Mouse (Mus musculus) liver, embryonic 16.5 days (tissue): ENCODE data around the gene Tln2. TPM values are rescaled to one million over a fixed set of nuclear protein-coding genes. Genes with fewer than 3 reads are reported as not detected.

Source experiments
- ATAC-seq: fragments of 200-750 bp; cut with Nextera tagmentation; 2 replicates; pipeline ENCODE4 v1.8.0; 2017; ENCODE audit warnings: low read depth, mild to moderate bottlenecking, moderate number of reproducible peaks, moderate library complexity
- H3K27ac ChIP-seq: fragments of 300-500 bp; sonication (generic); 2 replicates; pipeline ENCODE4 v1.5.1; 2014; ENCODE audit warnings: mild to moderate bottlenecking, low read length
- H3K27me3 ChIP-seq: fragments of 300-500 bp; sonication (generic); 2 replicates; pipeline ENCODE4 v1.6.1; 2014; ENCODE audit warnings: low read depth, low read length, mixed read lengths; ENCODE audit not compliant: control insufficient read depth, insufficient read depth
- H3K36me3 ChIP-seq: fragments of 300-500 bp; sonication (generic); 2 replicates; pipeline ENCODE4 v1.6.1; 2014; ENCODE audit warnings: mild to moderate bottlenecking; ENCODE audit not compliant: control insufficient read depth, insufficient read depth
- H3K4me1 ChIP-seq: fragments of 300-500 bp; sonication (generic); 2 replicates; pipeline ENCODE4 v1.6.1; 2014; ENCODE audit warnings: low read depth, low read length, mixed read lengths; ENCODE audit not compliant: control insufficient read depth
- H3K4me2 ChIP-seq: fragments of 300-500 bp; sonication (generic); 2 replicates; pipeline ENCODE4 v1.6.1; 2014; ENCODE audit warnings: low read depth, low read length, mixed read lengths
- H3K4me3 ChIP-seq: fragments of 300-500 bp; sonication (generic); 2 replicates; pipeline ENCODE4 v1.5.1; 2014; ENCODE audit warnings: low read depth, mild to moderate bottlenecking, low read length
- H3K9ac ChIP-seq: fragments of 300-500 bp; sonication (generic); 2 replicates; pipeline ENCODE4 v1.6.1; 2014; ENCODE audit warnings: low read depth, low read length
- H3K9me3 ChIP-seq: fragments of 300-500 bp; sonication (generic); replicated peaks from 2 replicates; pipeline ENCODE4 v1.6.1; 2016; ENCODE audit warnings: low read length; ENCODE audit not compliant: control insufficient read depth
- WGBS: fragments of 180-500 bp; shearing (Covaris S2); extraction: QIAGEN DNeasy Blood & Tissue Kit; methylation state at CpG from one replicate; pipeline ENCODE4 v1.1.7; 2014; ENCODE audit not compliant: insufficient replicate concordance; 5-methylcytosine and 5-hydroxymethylcytosine counted together
- polyA plus RNA-seq: library from polyadenylated mRNA; unstranded; fragments of >200 nt; fragmentation: Nextera tagmentation; extraction: Ambion mirVana; gene quantifications from 2 replicates; pipeline ENCODE4 v1.2.1, GENCODE M21; 2015

The Tln2 gene
- polyA plus RNA-seq, 1 experiment from 2014 or later = 3.4 TPM

GRCm38 (mm10) chr9:67418092-67418491 lies 141.4 kb downstream of the Tln2 start:
- no peak overlapping the region for H3K9ac ChIP-seq
- ATAC-seq = no peak
- H3K27ac ChIP-seq = no peak overlapping the region
- H3K4me1 ChIP-seq = no peaks in the 10 kb centered on the region
- H3K9me3 ChIP-seq = no peaks in the 10 kb centered on the region
- H3K27me3 ChIP-seq = no peaks in the 10 kb centered on the region
- H3K36me3 ChIP-seq = no peaks in the 10 kb centered on the region
- no peak overlapping the region for H3K4me3 ChIP-seq
- WGBS = 55% methylated on average over 6 of the region's 6 CpGs
- no peak overlapping the region for H3K4me2 ChIP-seq

GRCm38 (mm10) chr9:67410667-67411066 lies 148.8 kb downstream of the Tln2 start:
- Histone ChIP-seq H3K36me3 (no peaks in the 10 kb centered on the region), H3K9ac (no peak overlapping the region), H3K27ac (no peak overlapping the region), H3K4me1 (no peaks in the 10 kb centered on the region), H3K27me3 (no peaks in the 10 kb centered on the region), H3K9me3 (no peaks in the 10 kb centered on the region), H3K4me2 (no peak overlapping the region), H3K4me3 (no peak overlapping the region)
- no peak for ATAC-seq
- 73% methylated on average over 2 of the region's 2 CpGs for WGBS

- Histone ChIP-seq H3K9ac (no peak overlapping the region), H3K4me3 (no peak overlapping the region), H3K27ac (no peak overlapping the region), H3K36me3 (no peaks in the 10 kb centered on the region), H3K27me3 (no peaks in the 10 kb centered on the region), H3K4me2 (no peak overlapping the region), H3K4me1 (no peaks in the 10 kb centered on the region), H3K9me3 (no peaks in the 10 kb centered on the region)
- no peak for ATAC-seq
- WGBS = 28% methylated on average over 7 of the region's 7 CpGs
These were observed 154.8 kb downstream of the Tln2 start for GRCm38 (mm10) chr9:67404736-67405135.

- H3K27ac ChIP-seq = no peak overlapping the region
- H3K9me3 ChIP-seq = no peaks in the 10 kb centered on the region
- H3K4me1 ChIP-seq = no peaks in the 10 kb centered on the region
- WGBS = 77% methylated on average over 6 of the region's 6 CpGs
- H3K4me3 ChIP-seq = no peak overlapping the region
- no peak overlapping the region for H3K4me2 ChIP-seq
- no peak for ATAC-seq
- H3K9ac ChIP-seq = no peak overlapping the region
- no peaks in the 10 kb centered on the region for H3K27me3 ChIP-seq
- H3K36me3 ChIP-seq = no peaks in the 10 kb centered on the region
These were observed 159.9 kb downstream of the Tln2 start for GRCm38 (mm10) chr9:67399563-67399962.

GRCm38 (mm10) chr9:67397756-67398155 lies 161.7 kb downstream of the Tln2 start:
- H3K36me3 ChIP-seq = no peaks in the 10 kb centered on the region
- H3K9ac ChIP-seq = no peak overlapping the region
- H3K4me1 ChIP-seq = no peaks in the 10 kb centered on the region
- H3K27ac ChIP-seq = no peak overlapping the region
- no peaks in the 10 kb centered on the region for H3K9me3 ChIP-seq
- no peak overlapping the region for H3K4me3 ChIP-seq
- H3K27me3 ChIP-seq = no peaks in the 10 kb centered on the region
- 61% methylated on average over 3 of the region's 3 CpGs for whole genome bisulfite sequencing
- no peak overlapping the region for H3K4me2 ChIP-seq
- ATAC-seq = no peak

GRCm38 (mm10) chr9:67396446-67396845 lies 163.1 kb downstream of the Tln2 start:
- Histone ChIP-seq H3K27ac (no peak overlapping the region), H3K4me1 (no peaks in the 10 kb centered on the region), H3K9me3 (no peaks in the 10 kb centered on the region), H3K27me3 (no peaks in the 10 kb centered on the region), H3K4me2 (no peak overlapping the region), H3K36me3 (no peaks in the 10 kb centered on the region), H3K9ac (no peak overlapping the region), H3K4me3 (no peak overlapping the region)
- WGBS = 64% methylated on average over 3 of the region's 3 CpGs
- no peak for ATAC-seq

- 65% methylated on average over 9 of the region's 9 CpGs for WGBS
- Histone ChIP-seq H3K9me3 (no peaks in the 10 kb centered on the region), H3K9ac (no peak overlapping the region), H3K36me3 (no peaks in the 10 kb centered on the region), H3K4me3 (no peak overlapping the region), H3K4me2 (no peak overlapping the region), H3K4me1 (no peaks in the 10 kb centered on the region), H3K27me3 (no peaks in the 10 kb centered on the region), H3K27ac (no peak overlapping the region)
- no peak for ATAC-seq
These were observed 175.4 kb downstream of the Tln2 start for GRCm38 (mm10) chr9:67384028-67384590.

GRCm38 (mm10) chr9:67380095-67380494 lies 179.4 kb downstream of the Tln2 start:
- whole genome bisulfite sequencing = 41% methylated on average over 5 of the region's 5 CpGs
- no peak for ATAC-seq
- H3K4me3 ChIP-seq = no peak overlapping the region

GRCm38 (mm10) chr9:67378772-67379171 lies 180.7 kb downstream of the Tln2 start:
- WGBS = 74% methylated on average over 5 of the region's 5 CpGs
- H3K27ac ChIP-seq = no peak overlapping the region
- no peak overlapping the region for H3K9ac ChIP-seq
- no peaks in the 10 kb centered on the region for H3K9me3 ChIP-seq
- H3K4me3 ChIP-seq = no peak overlapping the region
- no peak for ATAC-seq
- no peaks in the 10 kb centered on the region for H3K36me3 ChIP-seq
- no peak overlapping the region for H3K4me2 ChIP-seq
- H3K4me1 ChIP-seq = no peaks in the 10 kb centered on the region
- no peaks in the 10 kb centered on the region for H3K27me3 ChIP-seq

More at GRCm38 (mm10) chr9:67380095-67380494, 179.4 kb downstream of the Tln2 start:
- no peaks in the 10 kb centered on the region for H3K4me1 ChIP-seq
- H3K36me3 ChIP-seq = no peaks in the 10 kb centered on the region
- H3K9me3 ChIP-seq = no peaks in the 10 kb centered on the region
- H3K27me3 ChIP-seq = no peaks in the 10 kb centered on the region
- H3K4me2 ChIP-seq = no peak overlapping the region
- no peak overlapping the region for H3K27ac ChIP-seq
- no peak overlapping the region for H3K9ac ChIP-seq
